Mouse (Mus musculus): ENCODE measurements at regions not wholly inside any gene's neighbourhood (a gene's known extent, or its start where the extent isn't known, plus 50 kb on each side); places are given as distances from the start of the nearest gene placed in this dataset.

DNA sequence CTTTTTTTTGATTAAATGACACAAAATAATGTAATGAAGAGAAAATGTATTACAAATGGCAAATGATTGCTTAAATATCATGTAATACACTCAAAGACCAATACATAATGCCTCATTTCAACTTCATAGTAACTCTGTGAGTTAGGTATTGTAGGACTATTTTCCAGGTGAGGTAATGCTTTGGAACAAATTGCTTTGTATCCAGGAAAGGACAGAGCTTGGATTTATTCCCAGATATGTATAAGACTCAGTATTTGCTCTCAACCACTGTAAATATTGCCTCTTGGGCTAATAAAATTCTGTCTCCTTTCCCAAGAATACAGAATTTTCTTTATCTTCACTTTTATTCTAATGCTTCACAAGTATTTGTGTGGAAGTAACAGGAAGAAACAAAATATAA is 148.2 kb upstream of the Mbnl1 start:
- no peak for TF ChIP-seq POLR2A (IDR thresholded peaks at IDR 0.05; ENCODE audit: borderline replicate concordance, low read depth, low read length)
- TF ChIP-seq CTCF (IDR thresholded peaks at IDR 0.05; ENCODE audit: low read depth, low read length), result no peak

Measured in bone marrow macrophage, adult 2 months (primary cell).